In genomic region chr4:134937240-134938176, GRCm38 (mm10) we compare ENCODE assay signal across 8 mouse cellular contexts. TPM values are rescaled to one million over a fixed set of nuclear protein-coding genes. Genes with fewer than 3 reads are reported as not detected.
DNase-seq lines count a peak whose midpoint lies in the region; ATAC-seq and TF ChIP-seq lines count a peak whose summit lies in the region.

No protein-coding gene starts in this region.

- WGBS in lung, embryonic 14.5 days = 43% methylated on average over 17 of the region's 17 CpGs
- WGBS in lung, adult 2 months = 47% methylated on average over 17 of the region's 17 CpGs
- 42% methylated on average over 17 of the region's 17 CpGs for WGBS in forebrain, postnatal 0 days

- no peaks in the 10 kb centered on the region for H3K4me1 ChIP-seq in lung, embryonic 14.5 days (ENCODE audit: insufficient read depth)
- H3K4me1 ChIP-seq in lung, adult 2 months (ENCODE audit: control insufficient read depth, insufficient read depth, low read length) = no peaks in the 10 kb centered on the region
- H3K4me1 ChIP-seq in forebrain, postnatal 0 days (ENCODE audit: insufficient read depth) = no peaks in the 10 kb centered on the region

- H3K9ac ChIP-seq in lung, embryonic 14.5 days = no peak overlapping the region
- H3K9ac ChIP-seq in forebrain, postnatal 0 days = no peak overlapping the region

- DNase-seq in gastrocnemius, adult 2 months = peak; percentile 74
- DNase-seq in gastrocnemius, adult 8-10 months (ENCODE audit: low spot score in 2 of 2) = no peak
- peak; percentile 83 for DNase-seq in lung, embryonic 14.5 days
- no peak for DNase-seq in lung, adult 2 months
- DNase-seq in forebrain, postnatal 0 days = peak; percentile 41
- DNase-seq in mesoderm, embryonic 11.5 days (ENCODE audit: low read depth, low spot score) = peak; percentile 31
- DNase-seq in right cerebral cortex, postnatal 14 days = no peak
- DNase-seq in embryo, embryonic 11 days = no peak

- ATAC-seq in lung, embryonic 14.5 days (ENCODE audit: insufficient read depth) = peak; percentile 50; the same call in 1 of the 2 replicates
- ATAC-seq in forebrain, postnatal 0 days = peak; percentile 71

- TF ChIP-seq POLR2A in lung, adult 2 months (IDR thresholded peaks at IDR 0.05; ENCODE audit: borderline replicate concordance, extremely low read depth, low read depth, low read length) = no peak

- 0 out of 2 replicates have a peak, but pooled peaks cover 2% of the 10 kb centered on the region for H3K27me3 ChIP-seq in lung, embryonic 14.5 days (ENCODE audit: insufficient read depth, low read length)
- no peaks in the 10 kb centered on the region; the same call in 1 of the 2 replicates for H3K27me3 ChIP-seq in forebrain, postnatal 0 days (ENCODE audit: insufficient read depth, low read length)

- H3K4me3 ChIP-seq in gastrocnemius, adult 2 months = peak overlapping the region; percentile 21; the same call in 1 of the 2 replicates
- H3K4me3 ChIP-seq in lung, embryonic 14.5 days (ENCODE audit: low read depth, low read length) = no peak overlapping the region
- H3K4me3 ChIP-seq in lung, adult 2 months (replicated peaks; ENCODE audit: extremely low read depth, low read depth, low read length) = no peak overlapping the region
- no peak overlapping the region for H3K4me3 ChIP-seq in forebrain, postnatal 0 days (ENCODE audit: low read depth, low read length)

- peaks cover 48% of the 10 kb centered on the region for H3K36me3 ChIP-seq in lung, embryonic 14.5 days (ENCODE audit: insufficient read depth)
- H3K36me3 ChIP-seq in forebrain, postnatal 0 days (ENCODE audit: insufficient read depth) = peaks cover 46% of the 10 kb centered on the region

- H3K4me2 ChIP-seq in lung, embryonic 14.5 days = no peak overlapping the region
- no peak overlapping the region for H3K4me2 ChIP-seq in forebrain, postnatal 0 days (ENCODE audit: low read depth)

- intact Hi-C loops in gastrocnemius, adult 2 months (cut with DNase I) = no loop called here

- peak overlapping the region; percentile 82 for H3K27ac ChIP-seq in gastrocnemius, adult 2 months
- H3K27ac ChIP-seq in lung, embryonic 14.5 days (ENCODE audit: low read depth) = peak overlapping the region; percentile 19; the same call in 1 of the 2 replicates
- no peak overlapping the region for H3K27ac ChIP-seq in forebrain, postnatal 0 days (ENCODE audit: low read depth, low read length)

- H3K9me3 ChIP-seq in lung, embryonic 14.5 days (ENCODE audit: low read depth, low read length) = no peaks in the 10 kb centered on the region
- no peaks in the 10 kb centered on the region for H3K9me3 ChIP-seq in forebrain, postnatal 0 days (ENCODE audit: low read length)

- TF ChIP-seq CTCF in gastrocnemius, adult 2 months (IDR thresholded peaks at IDR 0.05) = no peak
- no peak for TF ChIP-seq CTCF in lung, embryonic 14.5 days (IDR thresholded peaks at IDR 0.05; ENCODE audit: low read depth)
- no peak for TF ChIP-seq CTCF in lung, adult 2 months (IDR thresholded peaks at IDR 0.05; ENCODE audit: insufficient read depth, low read length)
- no peak for TF ChIP-seq CTCF in forebrain, postnatal 0 days (IDR thresholded peaks at IDR 0.05; ENCODE audit: low read depth)

RNA-seq across cellular contexts. Expression of gene Syf2, which starts 6.8 kb away (rescaled TPM):
- 10 to 100 TPM; 39.5 to 40.9 TPM for total RNA-seq in gastrocnemius, adult 2 months (2021)
- 10 to 100 TPM; 33.5 to 45.5 (median 39.6) TPM for total RNA-seq in gastrocnemius, adult 8-10 months (2022)
- 59.6 and 63.2 TPM in 2 replicates for polyA plus RNA-seq in lung, embryonic 14.5 days (2014; fragmentation: Nextera tagmentation; extraction: Ambion mirVana)
- polyA plus RNA-seq in lung, adult 2 months (2012; rRNA removed) = 25.7 and 43.4 TPM in 2 replicates
- total RNA-seq in forebrain, postnatal 0 days (2014; rRNA removed) = 53.3 and 64.9 TPM in 2 replicates
- polyA plus RNA-seq in forebrain, postnatal 0 days (2015; fragmentation: Nextera tagmentation; extraction: Ambion mirVana) = 75.0 and 84.9 TPM in 2 replicates

RNA-seq across cellular contexts. Expression of gene Rsrp1, which starts 14.1 kb away (rescaled TPM):
- total RNA-seq in gastrocnemius, adult 2 months (2021) = 100 to 1,000 TPM; 221 to 234 TPM
- 100 to 1,000 TPM in 2 of 4 experiments, 10 to 100 TPM in 2; 98.0 to 149 (median 104) TPM for total RNA-seq in gastrocnemius, adult 8-10 months (2022)
- polyA plus RNA-seq in lung, embryonic 14.5 days (2014; fragmentation: Nextera tagmentation; extraction: Ambion mirVana) = 341 and 344 TPM in 2 replicates
- 533 and 883 TPM in 2 replicates for polyA plus RNA-seq in lung, adult 2 months (2012; rRNA removed)
- total RNA-seq in forebrain, postnatal 0 days (2014; rRNA removed) = 93.3 and 95.4 TPM in 2 replicates
- 180 and 225 TPM in 2 replicates for polyA plus RNA-seq in forebrain, postnatal 0 days (2015; fragmentation: Nextera tagmentation; extraction: Ambion mirVana)

RNA-seq across cellular contexts. Expression of gene Tmem50a, which starts 22.7 kb away (rescaled TPM):
- 10 to 100 TPM; 27.8 to 30.9 TPM for total RNA-seq in gastrocnemius, adult 2 months (2021)
- total RNA-seq in gastrocnemius, adult 8-10 months (2022) = 10 to 100 TPM; 26.4 to 33.9 (median 31.7) TPM
- 151 and 155 TPM in 2 replicates for polyA plus RNA-seq in lung, embryonic 14.5 days (2014; fragmentation: Nextera tagmentation; extraction: Ambion mirVana)
- polyA plus RNA-seq in lung, adult 2 months (2012; rRNA removed) = 125 and 169 TPM in 2 replicates
- 165 and 174 TPM in 2 replicates for total RNA-seq in forebrain, postnatal 0 days (2014; rRNA removed)
- polyA plus RNA-seq in forebrain, postnatal 0 days (2015; fragmentation: Nextera tagmentation; extraction: Ambion mirVana) = 200 and 248 TPM in 2 replicates

Comparison
In these comparisons a context has a peak if more than half of its experiments do, and no peak if none do; other contexts are left out.
1. DNase-seq: peak in gastrocnemius, adult 2 months (single experiment), lung, embryonic 14.5 days (single experiment), forebrain, postnatal 0 days (single experiment) and mesoderm, embryonic 11.5 days (single experiment); none in gastrocnemius, adult 8-10 months (0 of 2), lung, adult 2 months (single experiment), right cerebral cortex, postnatal 14 days (single experiment) and embryo, embryonic 11 days (single experiment).